Mouse (Mus musculus) E14TG2a.4 (cell line): ENCODE measurements around the gene Galr2.

Experiments used
- CTCF ChIP-seq: conservative IDR thresholded peaks from 2 replicates; pipeline ENCODE4 v1.5.1; 2014; ENCODE audit warnings: low read length
- NANOG ChIP-seq: IDR thresholded peaks from 2 replicates; pipeline ENCODE4 v1.6.1; 2014; ENCODE audit warnings: borderline replicate concordance, low read length, mixed read lengths
- POU5F1 ChIP-seq: IDR thresholded peaks from 2 replicates; pipeline ENCODE4 v1.6.1; 2014; ENCODE audit warnings: low read length, borderline replicate concordance

- TF ChIP-seq CTCF, result no peak
- TF ChIP-seq NANOG, result no peak
- no peak for TF ChIP-seq POU5F1
These were observed 21.3 kb upstream of the Galr2 start for GRCm38 (mm10) chr11:116259461-116259860.
